Mouse (Mus musculus) small intestine, adult 2 months (tissue): ENCODE data around the gene Hsd17b7.

Experiments used
- CTCF ChIP-seq: fragments of 200-500 bp; IDR thresholded peaks from 2 replicates; pipeline ENCODE4 v1.5.1; 2012; ENCODE audit warnings: low read depth, mild to moderate bottlenecking, control low read depth, inconsistent platforms, low read length, moderate library complexity, mixed read lengths; ENCODE audit not compliant: insufficient replicate concordance, insufficient read length; ENCODE audit errors: extremely low read depth
- POLR2A ChIP-seq: fragments of 200-500 bp; IDR thresholded peaks from 2 replicates; pipeline ENCODE4 v1.6.1; 2012; ENCODE audit warnings: low read depth, mild to moderate bottlenecking, control low read depth, inconsistent platforms, low read length, moderate library complexity

GRCm38 (mm10) chr1:169948280-169948679 is 20.8 kb downstream of the Hsd17b7 start:
- TF ChIP-seq POLR2A (no peak), CTCF (no peak)
